Mouse (Mus musculus): Measurements from ENCODE around the gene Aff1.

DNA sequence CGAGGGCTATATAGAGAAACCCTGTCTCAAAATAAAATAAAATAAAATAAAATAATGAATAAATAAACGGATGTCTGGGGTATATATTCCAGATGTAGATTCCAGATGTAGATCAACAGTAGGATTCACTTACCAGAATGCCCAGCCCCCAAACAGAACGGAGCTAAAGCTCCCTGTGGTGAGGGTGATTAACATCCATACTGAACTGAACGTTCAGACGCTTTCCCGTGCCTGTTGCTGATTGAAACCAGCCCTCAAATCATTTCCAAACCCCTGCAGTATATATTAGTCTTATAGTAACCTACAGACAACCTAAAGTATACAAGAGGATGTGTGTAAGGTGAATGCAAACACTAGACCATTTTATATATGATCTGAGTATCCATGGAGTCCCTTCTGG lies 17.7 kb upstream of the Aff1 start:
- no peak for TF ChIP-seq TAL1 (IDR thresholded peaks at IDR 0.05; ENCODE audit: low read length)
- TF ChIP-seq GATA1 (IDR thresholded peaks at IDR 0.05; ENCODE audit: low read length) = no peak
